Mouse (Mus musculus) cerebellum, adult 2 months (tissue): ENCODE results near the gene Ckmt1.

ENCODE experiments used
- CTCF ChIP-seq: fragments of 200-500 bp; IDR thresholded peaks from 2 replicates; pipeline ENCODE4 v1.5.1; 2011; ENCODE audit warnings: low read depth, mild to moderate bottlenecking, control low read depth, low read length, moderate library complexity, borderline replicate concordance; ENCODE audit not compliant: insufficient read depth
- POLR2A ChIP-seq: fragments of 200-500 bp; IDR thresholded peaks from 2 replicates; pipeline ENCODE4 v1.6.1; 2011; ENCODE audit warnings: low read length, control low read depth, borderline replicate concordance; ENCODE audit not compliant: insufficient read depth

- TF ChIP-seq CTCF (peak; percentile 21; the same call in 1 of the 2 replicates), POLR2A (no peak)
These were observed 50.6 kb downstream of the Ckmt1 start for GRCm38 (mm10) chr2:121408160-121408559.
